Mouse (Mus musculus): ENCODE data around the gene Chd5.

GRCm38 (mm10) chr4:152343296-152343695 is 4.8 kb downstream of the Chd5 start:
- TF ChIP-seq CTCF (IDR thresholded peaks at IDR 0.05; ENCODE audit: low read depth) (peak; percentile 69), EP300 (IDR thresholded peaks at IDR 0.05; ENCODE audit: low read depth) (no peak)

All from liver, postnatal 0 days (tissue).